Mouse (Mus musculus) testis, postnatal 10 days (tissue): ENCODE measurements around the gene Ppp1r9a.

Experiments used
- DNase-seq: peaks from one replicate; pipeline ENCODE4 v3.0.0; 2021; ENCODE audit warnings: low spot score

The Ppp1r9a gene

DNA sequence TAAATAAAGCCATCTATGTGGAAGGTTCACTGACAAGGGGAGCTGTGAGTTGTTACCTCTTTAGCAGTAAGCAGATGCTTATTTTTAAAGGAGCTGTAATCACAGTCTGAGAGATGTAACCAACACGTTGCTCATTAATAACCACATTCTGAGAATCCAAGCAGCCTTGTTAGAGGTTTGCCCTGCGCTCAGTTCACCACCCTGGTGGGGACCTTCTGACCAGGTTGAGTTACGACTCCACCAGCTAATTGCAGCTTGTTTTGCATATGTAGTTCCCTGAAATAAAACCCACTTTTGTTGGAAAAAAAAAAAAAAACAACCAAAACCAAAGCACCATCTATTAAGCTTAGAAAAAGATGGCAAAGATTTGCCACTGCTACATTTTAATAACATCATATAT, 205.8 kb downstream of the Ppp1r9a start:
- DNase-seq, result no peak

GRCm38 (mm10) chr6:5109925-5110714, 207.4 kb downstream of the Ppp1r9a start:
- DNase-seq, result peak; percentile 90

DNA sequence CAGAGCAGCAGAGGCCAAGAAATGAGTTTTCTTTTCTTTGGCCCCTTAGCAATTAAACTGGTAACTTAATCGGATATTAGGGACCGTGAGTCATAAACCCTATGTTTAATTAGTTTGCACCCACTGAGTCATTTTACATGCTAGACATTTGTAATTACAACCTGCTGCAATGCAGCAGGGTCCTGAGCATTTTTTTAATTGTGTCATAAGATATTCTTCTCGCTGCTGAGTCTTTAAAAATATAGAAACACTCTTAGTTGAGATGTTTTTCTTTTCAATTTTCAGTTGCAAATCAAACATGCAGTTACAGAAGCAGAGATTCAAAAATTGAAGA, 208.0 kb downstream of the Ppp1r9a start:
- DNase-seq, result no peak

- no peak for DNase-seq
These were observed 210.4 kb downstream of the Ppp1r9a start for GRCm38 (mm10) chr6:5113103-5113502.

- no peak for DNase-seq
These were observed 211.0 kb downstream of the Ppp1r9a start for GRCm38 (mm10) chr6:5113734-5114133.

DNA sequence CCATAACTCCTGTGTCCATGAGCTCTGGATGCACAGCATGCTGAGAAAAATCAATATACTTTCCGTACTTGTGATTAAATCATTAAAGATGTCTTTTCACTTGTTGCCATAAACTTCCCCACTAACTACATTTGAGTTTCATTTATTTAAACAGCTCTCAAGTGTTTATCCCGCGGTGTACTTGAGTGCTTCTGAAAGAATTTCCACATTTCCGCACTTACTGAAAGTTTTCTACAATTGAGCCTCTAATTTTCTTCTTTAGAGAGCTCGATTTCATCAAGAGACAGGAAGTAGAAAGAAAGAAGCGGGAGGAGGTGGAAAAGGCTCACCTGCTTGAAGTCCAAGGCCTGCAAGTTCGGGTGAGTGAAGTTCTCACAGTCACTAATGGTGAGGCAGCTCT, 212.1 kb downstream of the Ppp1r9a start:
- no peak for DNase-seq

- DNase-seq, result no peak
These were observed 216.6 kb downstream of the Ppp1r9a start for GRCm38 (mm10) chr6:5119181-5119910.

DNA sequence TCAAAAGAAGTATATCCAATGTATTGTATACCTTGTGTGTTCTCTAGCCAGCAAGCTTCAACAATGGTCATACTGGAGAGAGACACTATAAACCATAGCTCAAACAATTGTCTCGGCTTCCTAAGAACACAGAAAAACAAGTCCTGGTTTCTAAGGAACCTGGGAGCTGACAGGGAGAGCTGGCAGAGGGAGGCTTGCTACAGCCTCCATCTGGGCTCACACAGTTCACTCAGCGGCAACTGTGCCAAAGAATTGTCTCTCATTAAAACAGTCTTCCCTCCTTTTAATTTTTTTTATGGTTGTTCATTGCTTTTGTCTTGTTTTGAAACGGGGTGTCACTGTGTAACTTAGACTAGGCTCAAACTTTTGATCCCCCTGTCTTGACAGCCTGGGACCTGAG, 217.5 kb downstream of the Ppp1r9a start:
- DNase-seq, result no peak

GRCm38 (mm10) chr6:5129364-5130093, 226.8 kb downstream of the Ppp1r9a start:
- DNase-seq, result no peak

- no peak for DNase-seq
These were observed 232.3 kb downstream of the Ppp1r9a start for GRCm38 (mm10) chr6:5134986-5135385.

DNA sequence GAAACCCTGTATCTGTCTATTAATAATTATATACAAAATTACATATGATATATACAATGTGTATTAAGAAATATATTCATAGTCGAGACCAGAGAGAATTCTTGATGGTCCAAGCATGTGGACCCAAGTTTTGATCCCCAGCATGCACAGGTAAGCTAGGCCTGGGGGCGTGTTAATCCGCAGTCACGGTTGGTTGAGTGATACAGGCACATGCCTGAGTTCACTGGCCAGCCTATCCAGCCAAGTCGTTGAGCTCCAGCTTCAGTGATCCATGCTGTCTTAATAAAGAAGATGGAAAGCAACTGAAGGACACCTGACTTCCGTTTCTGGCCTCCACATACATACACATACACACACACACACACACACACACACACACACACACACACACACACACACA, 233.3 kb downstream of the Ppp1r9a start:
- DNase-seq, result no peak

- DNase-seq, result no peak
These were observed 236.3 kb downstream of the Ppp1r9a start for GRCm38 (mm10) chr6:5138875-5139631.

DNA sequence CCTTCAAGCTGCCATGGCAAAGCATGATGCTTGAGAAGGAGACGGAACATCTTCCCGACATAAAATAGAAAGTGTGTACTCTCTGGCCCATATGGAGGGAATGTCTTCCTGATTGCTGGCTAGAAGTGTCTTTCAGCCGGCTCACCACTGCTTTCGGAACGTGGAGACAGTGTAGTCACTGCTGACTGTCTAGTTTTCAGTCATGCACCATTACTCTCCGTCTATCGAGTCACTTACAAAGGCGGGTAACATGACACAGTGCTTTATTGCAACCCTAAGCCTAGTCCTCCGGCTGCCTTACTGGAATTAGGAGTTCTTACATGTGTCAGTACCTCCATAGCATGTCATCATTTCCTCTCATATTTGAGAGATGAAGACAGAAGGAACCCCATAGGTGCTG, 236.9 kb downstream of the Ppp1r9a start:
- DNase-seq, result no peak

DNA sequence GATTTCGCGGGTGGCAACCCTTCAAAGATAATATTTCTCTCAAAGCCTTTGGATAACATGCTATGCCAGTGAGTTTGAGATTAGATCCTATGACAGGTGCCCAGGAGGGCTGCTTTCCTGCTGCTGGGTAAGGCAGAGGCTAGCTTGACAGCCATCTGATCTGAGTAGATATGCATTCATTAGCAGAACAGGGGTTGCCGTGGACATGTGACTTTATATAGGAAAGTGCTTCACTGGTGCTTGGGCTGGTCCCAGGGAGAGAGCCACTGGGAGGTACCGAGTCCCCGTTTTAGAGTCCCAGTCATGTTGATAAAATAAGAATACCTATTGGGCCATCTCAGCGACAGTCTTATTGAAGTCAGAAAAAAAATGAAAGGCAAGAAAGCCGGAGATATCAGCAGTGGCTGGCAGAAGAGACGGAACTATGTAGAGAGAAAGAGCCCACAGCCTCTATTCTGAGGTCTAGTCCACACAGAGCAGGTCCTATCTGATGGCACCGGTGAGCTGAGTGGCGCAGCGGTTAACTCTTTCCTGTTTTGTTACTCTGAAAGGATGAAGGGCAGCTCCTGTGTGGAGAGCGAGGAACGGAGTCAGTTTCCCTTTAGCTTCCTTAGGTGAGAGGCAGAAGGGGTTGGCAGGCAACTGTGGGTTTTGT, 244.9 kb downstream of the Ppp1r9a start:
- DNase-seq, result no peak

DNA sequence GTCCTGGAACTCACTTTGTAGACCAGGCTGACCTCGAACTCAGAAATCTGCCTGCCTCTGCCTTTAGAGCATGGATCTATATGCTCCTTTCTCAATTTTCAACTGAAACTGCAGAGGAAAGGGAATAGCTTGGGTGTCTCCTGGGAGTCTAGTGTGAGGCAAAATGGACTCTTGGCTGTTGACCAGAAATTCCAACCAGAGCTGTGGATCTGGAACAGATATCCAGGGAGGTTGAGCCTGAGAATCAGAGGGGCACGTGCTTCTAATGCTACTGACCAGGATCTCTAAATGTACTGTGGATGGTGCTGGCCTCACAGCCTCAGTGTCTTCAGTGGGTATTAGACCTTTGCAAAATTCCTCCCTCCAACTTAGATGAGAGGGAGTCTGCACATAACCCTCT, 247.2 kb downstream of the Ppp1r9a start:
- DNase-seq, result no peak

- DNase-seq, result peak; percentile 54
These were observed 248.5 kb downstream of the Ppp1r9a start for GRCm38 (mm10) chr6:5151171-5151570.

GRCm38 (mm10) chr6:5152185-5152584, 249.5 kb downstream of the Ppp1r9a start:
- DNase-seq, result no peak

DNA sequence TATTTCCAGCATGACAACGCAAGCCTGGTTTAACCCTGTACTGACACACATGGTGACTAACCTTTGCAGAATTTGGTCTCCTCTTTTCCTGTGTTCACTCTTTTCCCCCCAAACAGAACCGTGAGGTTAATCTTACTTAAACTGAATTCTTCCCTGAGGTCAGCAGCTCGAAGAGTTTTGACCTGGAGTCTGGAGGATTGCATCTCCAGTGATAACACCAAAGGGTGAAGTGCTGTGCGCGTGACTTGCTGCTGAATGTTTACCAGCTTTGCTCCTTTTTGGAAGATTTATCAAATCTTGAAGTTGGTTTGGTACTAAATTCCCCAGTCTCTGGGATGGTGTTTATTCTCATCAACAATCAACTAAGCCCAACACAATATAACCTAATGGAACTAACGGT, 252.1 kb downstream of the Ppp1r9a start:
- DNase-seq, result no peak

- DNase-seq, result no peak
These were observed 252.7 kb downstream of the Ppp1r9a start for GRCm38 (mm10) chr6:5155313-5155927.

DNA sequence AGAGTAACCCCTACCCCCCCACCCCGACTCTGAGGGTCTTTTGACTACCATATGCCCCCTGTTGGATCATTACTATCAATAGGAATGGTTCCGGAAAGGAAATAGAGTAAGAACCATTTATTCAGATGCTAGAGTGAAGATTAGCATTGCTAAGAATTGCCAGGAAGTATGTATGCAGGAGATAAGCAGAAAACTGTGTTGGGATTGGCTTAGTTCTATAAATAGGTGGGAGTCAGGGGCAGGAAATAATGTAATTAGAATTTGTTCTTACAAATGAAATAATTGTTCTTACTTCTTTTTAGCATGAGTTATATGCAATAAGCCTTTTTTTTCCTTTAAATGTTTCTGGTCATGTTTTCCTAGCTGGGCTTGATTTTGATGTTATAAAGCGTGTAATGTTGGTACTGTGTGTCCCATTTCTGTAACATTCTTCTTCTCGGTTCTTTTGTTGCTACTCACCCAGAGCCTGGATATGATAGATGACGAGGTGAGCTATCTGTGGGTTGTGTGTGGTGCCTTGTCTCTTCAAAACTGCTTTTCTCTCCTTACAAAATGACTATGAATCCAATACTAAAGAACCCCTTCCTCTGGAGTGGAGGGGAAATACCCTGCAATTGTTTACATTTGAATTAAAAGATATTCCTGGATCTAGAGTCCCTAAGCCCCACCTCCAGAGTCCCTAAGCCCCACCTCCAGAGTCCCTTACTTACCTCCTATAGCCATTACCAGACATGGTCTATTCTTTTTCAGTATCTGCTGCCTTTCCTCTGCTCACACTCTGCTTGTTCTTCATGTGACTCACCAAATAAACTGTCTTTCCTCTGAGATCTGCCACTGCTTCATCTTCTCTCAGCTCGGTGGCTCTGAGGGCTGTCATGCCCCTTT, 254.1 kb downstream of the Ppp1r9a start:
- DNase-seq, result no peak
